Mouse (Mus musculus): ENCODE measurements around the gene Olfr1124.
"Not testable (repeated sequence)": the region's sequence is repeated elsewhere in the genome, so short reads cannot be mapped to it uniquely, and the experiment has no call there.

Gene Olfr1124

GRCm38 (mm10) chr2:87429975-87430374 lies at the start of gene Olfr1124:
TSS of gene Olfr1124 (plus strand) at chr2:87430275.
- no peak for DNase-seq

- DNase-seq: no peak
Measured at GRCm38 (mm10) chr2:87383935-87384334, 46.1 kb upstream of the Olfr1124 start.

- no peak for DNase-seq
Measured at GRCm38 (mm10) chr2:87385549-87385948, 44.5 kb upstream of the Olfr1124 start, which contains the start of gene Olfr1122. TSS of gene Olfr1122 (plus strand) at chr2:87385849.

- not testable (repeated sequence) for DNase-seq
Measured at GRCm38 (mm10) chr2:87393605-87394004, 36.5 kb upstream of the Olfr1124 start.

GRCm38 (mm10) chr2:87394686-87395085 lies 35.4 kb upstream of the Olfr1124 start:
- not testable (repeated sequence) for DNase-seq

DNA sequence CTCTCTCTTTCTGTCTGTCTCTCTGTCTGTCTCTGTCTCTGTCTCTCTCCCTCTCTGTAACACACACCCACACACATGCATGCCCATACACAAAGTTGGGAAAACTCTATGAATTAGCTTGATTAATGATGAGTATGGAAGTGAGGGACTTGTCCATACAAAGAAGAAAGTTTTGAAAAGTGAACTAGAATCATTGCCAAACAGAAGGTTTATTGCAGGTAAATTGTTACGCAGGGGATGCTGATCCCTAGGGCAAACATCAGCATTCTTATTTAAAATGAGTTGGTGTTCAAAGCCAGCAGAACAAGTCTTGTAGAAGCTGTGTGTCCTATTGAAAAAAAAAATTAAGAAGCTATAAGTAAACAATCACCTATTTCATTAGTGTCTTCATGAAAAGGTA lies 13.7 kb upstream of the Olfr1124 start, which contains the start of gene Olfr1123:
Gene Olfr1123 (plus strand): TSS at position 301 of the 400 bp plus-strand sequence.
- DNase-seq: no peak

- DNase-seq: no peak
Measured at GRCm38 (mm10) chr2:87437731-87438130, 7.7 kb downstream of the Olfr1124 start.

GRCm38 (mm10) chr2:87453662-87454061 lies 23.6 kb downstream of the Olfr1124 start, which contains the start of gene Olfr1126:
TSS of gene Olfr1126 (plus strand) at chr2:87453962.
- no peak for DNase-seq

DNA sequence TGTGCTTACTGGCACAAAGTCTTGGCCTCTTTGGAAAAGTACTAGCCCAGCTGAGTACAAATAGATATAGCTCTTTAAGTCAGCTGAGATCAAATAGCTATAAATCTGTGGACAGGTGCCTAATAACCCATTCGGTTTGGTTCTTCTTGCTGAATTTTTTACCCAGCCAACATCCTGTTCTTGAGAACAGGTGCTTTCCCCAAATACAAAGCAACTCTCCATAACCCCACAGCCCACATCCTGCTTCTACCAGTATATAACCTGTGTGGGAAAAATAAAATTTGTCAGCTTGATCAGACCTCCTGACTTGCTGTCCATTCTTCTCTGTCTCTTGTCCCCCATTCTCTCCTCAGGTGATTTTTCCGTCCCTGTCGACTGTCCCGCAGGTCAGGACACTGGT lies 31.7 kb downstream of the Olfr1124 start:
- DNase-seq: no peak

- no peak for DNase-seq
Measured at GRCm38 (mm10) chr2:87480207-87480606, 50.1 kb downstream of the Olfr1124 start.

GRCm38 (mm10) chr2:87481158-87481557 lies 51.1 kb downstream of the Olfr1124 start:
- DNase-seq: no peak

DNA sequence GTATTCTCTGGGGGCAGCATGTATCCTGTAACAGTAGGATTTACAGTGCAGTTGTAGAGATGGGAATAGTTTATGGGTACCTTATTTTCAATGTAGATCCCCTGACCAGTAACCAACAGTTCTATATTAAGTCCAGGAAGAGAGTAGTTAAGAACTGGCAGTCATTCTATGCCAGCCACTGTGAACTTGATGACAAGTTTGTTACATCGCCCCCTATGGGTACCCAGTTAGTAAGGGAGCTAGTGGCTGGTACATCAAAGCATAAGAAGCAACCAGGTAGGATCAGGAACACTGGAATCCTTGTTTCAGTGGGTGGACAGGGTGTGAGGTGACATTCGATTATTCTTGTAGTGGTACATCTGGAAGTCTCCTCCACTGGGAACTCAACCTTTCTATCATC lies 52.2 kb downstream of the Olfr1124 start:
- DNase-seq: no peak

All from lung, adult 18-20 months (tissue).